Mouse (Mus musculus): ENCODE measurements around the gene Kif1b. TPM values are rescaled to one million over a fixed set of nuclear protein-coding genes. Genes with fewer than 3 reads are reported as not detected.

Kif1b gene
- total and polyA plus RNA-seq, 3 experiments: 8.8 to 20.2 (median 16.3) TPM

DNA sequence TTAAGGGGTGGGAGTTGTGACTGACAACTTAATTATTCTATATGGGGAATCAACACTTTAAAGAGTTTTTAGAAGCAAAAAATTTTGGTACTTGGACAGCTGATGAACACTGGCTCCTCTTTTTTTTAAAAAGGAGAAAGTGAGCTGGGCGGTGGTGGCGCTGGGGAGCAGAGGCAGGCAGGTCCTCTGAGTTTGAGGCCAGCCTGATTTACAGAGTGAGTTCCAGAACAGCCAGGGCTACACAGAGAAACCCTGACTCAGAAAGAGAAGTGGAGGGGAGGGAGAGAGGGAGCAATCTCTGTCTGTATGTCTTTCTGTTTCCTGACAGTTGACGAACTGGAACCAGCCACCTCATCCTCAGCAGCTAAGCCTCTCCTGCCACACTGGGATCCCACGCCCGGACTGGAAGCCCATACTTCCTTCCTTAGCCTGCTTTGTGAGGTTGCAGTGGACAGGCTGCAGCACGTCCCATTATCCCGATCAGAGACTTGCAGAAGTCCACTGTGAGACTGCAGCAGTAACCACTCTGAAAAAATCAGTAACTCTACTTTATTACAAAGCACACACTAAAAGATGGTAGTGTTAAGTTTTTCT, 17.2 kb downstream of the Kif1b start:
- TF ChIP-seq CTCF (IDR thresholded peaks at IDR 0.05 in 2 of 3, conservative IDR thresholded peaks at IDR 0.05 in 1 of 3; ENCODE audit: control insufficient read depth in 1 of 3, insufficient read depth in 1 of 3, low read depth in 2 of 3, low read length in 3 of 3, poor library complexity in 1 of 3, severe bottlenecking in 1 of 3) (no peak), MXI1 (IDR thresholded peaks at IDR 0.05; ENCODE audit: low read depth, low read length) (no peak), NRF1 (IDR thresholded peaks at IDR 0.05; ENCODE audit: insufficient read depth, low read depth, low read length, poor library complexity, severe bottlenecking) (no peak), SMC3 (IDR thresholded peaks at IDR 0.05; ENCODE audit: low read depth, low read length) (no peak), TCF12 (IDR thresholded peaks at IDR 0.05; ENCODE audit: low read depth, low read length) (no peak), TAL1 (IDR thresholded peaks at IDR 0.05; ENCODE audit: low read length) (no peak), ZKSCAN1 (IDR thresholded peaks at IDR 0.05; ENCODE audit: low read depth, low read length) (no peak), MAZ (IDR thresholded peaks at IDR 0.05; ENCODE audit: low read depth, low read length) (no peak), POLR2AphosphoS5 (IDR thresholded peaks at IDR 0.05; ENCODE audit: borderline replicate concordance, low read depth, low read length) (no peak), RCOR1 (IDR thresholded peaks at IDR 0.05; ENCODE audit: low read depth, low read length) (no peak), ZMIZ1 (IDR thresholded peaks at IDR 0.05; ENCODE audit: low read depth, low read length) (no peak), CHD2 (IDR thresholded peaks at IDR 0.05; ENCODE audit: low read length) (no peak), GABPA (IDR thresholded peaks at IDR 0.05; ENCODE audit: low read depth, low read length) (no peak)
- H3K4me3 ChIP-seq (ENCODE audit: control insufficient read depth in 1 of 2, insufficient read depth in 1 of 2, low read depth in 2 of 2, low read length in 2 of 2): no peak overlapping the region
- DNase-seq (ENCODE audit: low read depth, low spot score): no peak

DNA sequence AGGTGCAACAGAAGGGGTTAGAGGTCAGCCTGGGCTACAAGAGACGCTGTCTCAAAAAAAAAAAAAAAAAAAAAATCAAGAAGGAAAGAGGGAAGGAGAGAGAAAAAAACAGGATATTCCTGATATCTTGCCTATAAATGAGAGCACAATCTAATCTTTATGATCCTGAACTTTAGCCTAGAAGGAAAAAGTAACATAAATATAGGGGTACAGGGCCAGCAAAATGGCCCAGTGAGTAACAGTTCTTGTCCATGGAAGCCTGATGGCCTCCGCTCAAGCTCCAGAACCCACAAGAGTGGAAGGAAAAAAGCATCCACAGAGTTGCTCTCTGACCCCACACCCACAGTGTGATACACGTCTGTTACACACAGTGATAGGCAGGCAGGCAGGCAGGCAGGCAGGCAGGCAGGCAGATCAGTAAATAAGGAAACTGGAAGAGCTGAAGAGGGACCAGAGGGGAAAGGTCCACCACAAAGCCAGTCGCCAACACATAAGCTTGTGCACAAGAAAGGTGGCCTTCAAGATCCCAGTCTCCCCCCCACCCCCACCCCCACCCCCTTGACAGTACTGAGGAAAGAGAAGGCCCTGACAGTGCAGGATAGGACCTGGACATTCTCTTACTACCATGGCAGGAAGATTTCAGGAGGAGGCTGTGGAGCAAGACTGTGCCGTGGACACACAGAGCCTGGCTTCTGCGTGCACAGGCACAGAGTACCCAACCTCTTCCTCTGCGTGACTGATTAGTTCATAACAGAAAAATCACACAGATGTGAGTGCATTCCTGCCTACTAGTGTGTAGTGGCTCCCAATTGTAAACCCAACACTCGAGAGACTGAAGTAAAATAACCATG, 21.0 kb downstream of the Kif1b start:
- no peaks in the 10 kb centered on the region for H3K79me2 ChIP-seq (ENCODE audit: control insufficient read depth, insufficient read depth, low read length, poor library complexity)
- TF ChIP-seq CHD1 (IDR thresholded peaks at IDR 0.05; ENCODE audit: low read depth, low read length): no peak
- no peak for TF ChIP-seq MXI1 (IDR thresholded peaks at IDR 0.05; ENCODE audit: low read depth, low read length)
- TF ChIP-seq SIN3A (IDR thresholded peaks at IDR 0.05; ENCODE audit: low read length): no peak
- no peak for TF ChIP-seq MYC (IDR thresholded peaks at IDR 0.05; ENCODE audit: low read depth, low read length)
- TF ChIP-seq CTCF (IDR thresholded peaks at IDR 0.05 in 2 of 3, conservative IDR thresholded peaks at IDR 0.05 in 1 of 3; ENCODE audit: control insufficient read depth in 1 of 3, insufficient read depth in 1 of 3, low read depth in 2 of 3, low read length in 3 of 3, poor library complexity in 1 of 3, severe bottlenecking in 1 of 3): no peak
- TF ChIP-seq BHLHE40 (IDR thresholded peaks at IDR 0.05; ENCODE audit: borderline replicate concordance, low read depth, low read length): no peak
- TF ChIP-seq E2F4 (IDR thresholded peaks at IDR 0.05; ENCODE audit: borderline replicate concordance, low read depth, low read length): no peak
- no peak for TF ChIP-seq ZC3H11A (IDR thresholded peaks at IDR 0.05; ENCODE audit: low read depth, low read length)
- TF ChIP-seq SMC3 (IDR thresholded peaks at IDR 0.05; ENCODE audit: low read depth, low read length): no peak
- no peak for TF ChIP-seq MYB (IDR thresholded peaks at IDR 0.05; ENCODE audit: low read depth, low read length)
- no peak for TF ChIP-seq ZKSCAN1 (IDR thresholded peaks at IDR 0.05; ENCODE audit: low read depth, low read length)
- no peaks in the 10 kb centered on the region for H3K27me3 ChIP-seq (ENCODE audit: control insufficient read depth in 1 of 2, insufficient read depth in 2 of 2, low read length in 2 of 2)
- no peaks in the 10 kb centered on the region for H3K9me3 ChIP-seq (replicated peaks; ENCODE audit: insufficient read depth, low read length)
- no peak for DNase-seq (ENCODE audit: low read depth, low spot score)
- H3K36me3 ChIP-seq (ENCODE audit: control insufficient read depth in 1 of 2, insufficient read depth in 2 of 2, low read length in 2 of 2): peaks cover 0 to 2% of the 10 kb centered on the region in 2 experiments; a peak in 2 of 4 replicates
- H3K27ac ChIP-seq (ENCODE audit: control insufficient read depth, low read depth, low read length): no peak overlapping the region
- H3K9ac ChIP-seq (ENCODE audit: control insufficient read depth, low read depth, low read length, poor library complexity, severe bottlenecking): no peak overlapping the region
- H3K4me1 ChIP-seq (ENCODE audit: control insufficient read depth in 1 of 2, insufficient read depth in 2 of 2, low read length in 2 of 2): peaks cover 0 to 2% of the 10 kb centered on the region in 2 experiments; a peak in 1 of 4 replicates
- H3K4me3 ChIP-seq (ENCODE audit: control insufficient read depth in 1 of 2, insufficient read depth in 1 of 2, low read depth in 2 of 2, low read length in 2 of 2): no peak overlapping the region

More for the DNA sequence above, 17.2 kb downstream of the Kif1b start:
- H3K27ac ChIP-seq (ENCODE audit: control insufficient read depth, low read depth, low read length): no peak overlapping the region
- no peak overlapping the region for H3K9ac ChIP-seq (ENCODE audit: control insufficient read depth, low read depth, low read length, poor library complexity, severe bottlenecking)
- H3K27me3 ChIP-seq (ENCODE audit: control insufficient read depth in 1 of 2, insufficient read depth in 2 of 2, low read length in 2 of 2): no peaks in the 10 kb centered on the region
- H3K4me1 ChIP-seq (ENCODE audit: control insufficient read depth in 1 of 2, insufficient read depth in 2 of 2, low read length in 2 of 2): peaks cover 0 to 2% of the 10 kb centered on the region in 2 experiments; a peak in 1 of 4 replicates
- no peaks in the 10 kb centered on the region for H3K36me3 ChIP-seq (ENCODE audit: control insufficient read depth in 1 of 2, insufficient read depth in 2 of 2, low read length in 2 of 2)
- H3K79me2 ChIP-seq (ENCODE audit: control insufficient read depth, insufficient read depth, low read length, poor library complexity): no peaks in the 10 kb centered on the region
- no peaks in the 10 kb centered on the region for H3K9me3 ChIP-seq (replicated peaks; ENCODE audit: insufficient read depth, low read length)
